Mouse (Mus musculus) heart, adult 10 weeks (tissue): ENCODE results near the gene Ipo9. TPM values are rescaled to one million over a fixed set of nuclear protein-coding genes. Genes with fewer than 3 reads are reported as not detected.

Source experiments
- polyA plus RNA-seq: library from polyadenylated mRNA; stranded (reverse); fragments of 350-450 nt; fragmentation: Illumina TruSeq; extraction: RNeasy Lipid Tissue Mini Kit (QIAGEN cat#74804); gene quantifications from one replicate; pipeline ENCODE4 v1.2.3, GENCODE M21; 2014; ENCODE audit warnings: low read depth, low replicate concordance

Ipo9 gene
- 23.4 TPM for polyA plus RNA-seq

DNA sequence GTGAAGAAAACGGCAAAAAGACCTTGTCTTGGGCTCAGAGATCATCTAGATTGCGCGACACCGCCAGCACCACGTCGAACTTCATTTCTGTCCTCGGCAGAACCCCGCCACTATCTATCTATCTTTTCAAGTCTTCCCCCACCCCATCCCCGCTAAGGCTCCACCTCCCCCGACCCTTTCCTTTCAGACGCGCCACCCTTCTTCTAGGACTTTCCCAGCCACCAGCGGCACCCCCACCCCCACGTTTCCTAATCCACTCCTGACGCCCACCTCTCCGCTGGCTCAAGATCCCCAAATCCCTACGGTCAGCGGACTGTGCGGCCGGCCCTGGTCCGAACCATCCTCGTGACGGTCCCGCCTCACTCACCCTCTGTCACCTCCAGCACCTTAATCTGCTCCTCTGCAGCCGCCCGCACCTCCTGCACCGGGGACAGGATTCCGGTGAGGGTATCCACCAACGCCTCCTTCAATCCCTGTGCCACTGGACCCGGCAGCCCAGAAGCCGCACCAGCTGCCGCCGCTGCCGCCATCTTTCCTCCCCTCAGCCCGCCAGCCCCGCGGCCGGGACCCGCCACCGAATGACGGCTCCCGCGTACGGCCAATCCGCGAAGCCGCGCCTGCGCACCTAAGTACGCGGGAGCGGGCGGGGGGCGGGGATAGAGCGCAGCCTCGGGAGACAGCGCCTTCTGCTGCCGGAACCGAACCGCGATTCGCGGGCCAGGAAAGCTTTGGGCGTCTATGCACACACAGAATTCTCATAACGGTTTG is at the start of gene Ipo9:
Ipo9 (minus strand) TSS at position 599 of the 768 bp plus-strand sequence.

DNA sequence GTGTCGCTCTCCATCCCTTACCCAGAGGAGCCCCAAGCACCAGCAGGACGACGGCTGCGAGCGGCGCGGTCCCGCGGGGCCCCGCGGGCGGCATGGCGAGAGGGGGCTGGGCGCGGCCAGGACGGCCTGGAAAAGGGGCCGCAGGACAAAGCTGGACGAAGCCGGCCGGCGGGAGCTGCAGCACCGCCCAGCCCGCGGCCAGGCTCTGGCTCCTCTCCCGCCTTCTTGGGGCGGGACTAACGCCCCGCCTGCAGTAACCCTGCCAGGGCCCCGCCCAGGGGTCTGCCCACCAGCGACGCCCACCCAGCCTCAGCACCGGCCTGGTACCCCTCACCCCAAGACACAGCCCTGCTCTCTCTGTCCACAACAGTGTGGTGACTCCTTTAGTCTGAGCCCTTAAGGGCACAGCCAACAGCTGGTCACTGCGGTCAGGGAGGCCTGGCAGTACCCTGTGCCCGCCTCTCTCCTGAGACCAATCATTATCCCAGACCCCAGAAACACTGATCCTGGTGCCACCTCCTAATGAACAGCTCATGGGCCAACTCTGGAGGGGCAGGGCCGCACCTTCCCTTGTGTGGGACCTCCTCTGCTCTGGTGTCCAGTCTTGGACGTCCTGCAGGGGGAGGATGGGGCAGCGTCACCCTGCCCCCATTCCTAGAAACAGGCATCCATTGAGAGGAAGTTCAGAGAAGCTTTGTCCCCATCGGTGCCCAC is 55.3 kb downstream of the Ipo9 start, which contains the start of gene Shisa4:
Shisa4 (minus strand) TSS at position 370 of the 714 bp plus-strand sequence.

Other genes starting within 250 kb of the Ipo9 start
- not detected for gene Elf3, start 171.9 kb downstream of the Ipo9 start, polyA plus RNA-seq
- 30.7 TPM for gene Rnpep, start 146.4 kb downstream of the Ipo9 start, polyA plus RNA-seq
- gene Timm17a, start 116.7 kb downstream of the Ipo9 start, polyA plus RNA-seq: 236 TPM
- gene Lmod1, start 105.7 kb downstream of the Ipo9 start, polyA plus RNA-seq: 5.8 TPM
- 7.9 TPM for gene Shisa4, start 55.3 kb downstream of the Ipo9 start, polyA plus RNA-seq
- gene Nav1, start 176.8 kb upstream of the Ipo9 start, polyA plus RNA-seq: 17.4 TPM